Mouse (Mus musculus): Measurements from ENCODE around the gene Nr5a1.

- TF ChIP-seq CTCF (IDR thresholded peaks at IDR 0.05; ENCODE audit: extremely low read depth, insufficient read depth, insufficient read length, insufficient replicate concordance) = peak; percentile 42; the same call in 1 of the 2 replicates
- no peak for TF ChIP-seq POLR2A (IDR thresholded peaks at IDR 0.05; ENCODE audit: low read depth, low read length)
Measured at GRCm38 (mm10) chr2:38645936-38646335, 68.4 kb downstream of the Nr5a1 start.
